Mouse (Mus musculus) cerebellum, adult 11 months (tissue): Measurements from ENCODE around the gene Slc12a9.

Experiments
- DNase-seq: peaks from one replicate; pipeline ENCODE4 v3.0.0; 2022

The Slc12a9 gene

DNA sequence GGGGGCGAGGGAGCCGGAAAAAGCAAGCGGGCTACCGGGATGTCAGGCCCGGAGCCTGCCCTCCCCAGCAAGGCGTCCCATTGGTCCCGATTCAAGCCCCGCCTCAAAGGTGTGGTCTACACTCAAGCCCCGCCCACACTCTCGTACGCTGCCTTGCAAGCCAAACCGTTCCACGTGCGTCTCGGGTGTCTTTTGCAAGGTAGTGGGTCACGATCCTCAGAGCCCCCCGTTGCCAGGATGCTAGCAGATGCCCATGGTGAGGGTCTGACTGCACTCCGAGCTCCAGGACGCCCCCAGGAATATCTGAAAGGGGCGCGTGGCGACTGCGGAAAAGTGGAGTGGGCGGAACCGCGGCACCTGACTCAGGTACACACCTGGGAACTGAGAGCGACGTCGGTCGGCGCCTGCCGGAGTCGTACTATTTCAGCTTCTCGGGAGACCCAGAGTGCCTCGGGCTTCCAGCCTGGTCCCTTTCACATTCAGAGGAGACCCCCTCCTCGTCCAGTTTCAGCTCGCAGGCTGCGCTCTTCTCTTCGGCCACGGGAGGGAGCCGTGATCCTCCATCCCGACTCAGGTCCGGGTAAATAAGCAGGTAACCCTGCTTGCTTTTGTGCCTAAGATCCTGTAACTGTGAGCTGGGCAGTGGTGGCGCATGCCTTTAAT is at the start of gene Slc12a9:
TSS of gene Slc12a9 (minus strand) at position 86 of the 663 bp plus-strand sequence.
- DNase-seq = peak; percentile 93

DNA sequence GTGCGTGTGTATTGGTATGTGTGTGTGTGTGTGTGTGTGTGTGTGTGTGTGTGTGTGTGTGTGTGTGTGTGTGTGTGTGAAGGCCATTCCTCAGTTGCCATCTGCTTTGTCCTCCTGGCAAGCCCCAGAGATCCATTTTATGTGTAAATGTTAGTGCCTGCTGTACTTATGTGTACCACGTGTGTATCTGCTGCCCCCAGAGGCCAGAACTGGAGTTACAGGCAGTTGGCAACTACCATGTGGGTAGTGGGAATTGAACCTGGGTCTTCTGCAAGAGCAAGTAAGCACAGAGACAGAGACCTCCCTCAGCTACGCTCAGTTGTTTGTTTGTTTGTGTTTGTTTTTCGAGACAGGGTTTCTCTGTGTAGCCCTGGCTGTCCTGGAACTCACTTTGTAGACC is 47.8 kb upstream of the Slc12a9 start:
- peak; percentile 21 for DNase-seq

DNA sequence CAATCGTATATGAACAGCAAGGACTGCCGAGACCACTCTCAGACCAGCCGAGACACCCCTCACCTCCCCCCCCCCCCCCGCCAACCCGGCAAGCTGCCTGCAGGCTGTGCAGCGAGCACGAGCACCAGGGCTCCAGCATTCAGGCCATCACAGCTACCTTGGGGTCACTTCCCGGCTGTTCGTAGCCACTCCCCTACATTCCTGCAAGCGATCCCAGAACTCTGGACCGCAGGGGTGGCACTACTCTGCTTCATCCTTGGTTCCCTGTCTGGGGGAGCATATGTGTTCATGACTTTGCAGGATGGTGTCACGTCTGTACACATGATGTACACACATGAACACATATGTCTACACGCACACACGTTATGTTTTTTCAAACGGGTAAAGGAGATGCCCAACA is 44.2 kb upstream of the Slc12a9 start:
- no peak for DNase-seq

DNA sequence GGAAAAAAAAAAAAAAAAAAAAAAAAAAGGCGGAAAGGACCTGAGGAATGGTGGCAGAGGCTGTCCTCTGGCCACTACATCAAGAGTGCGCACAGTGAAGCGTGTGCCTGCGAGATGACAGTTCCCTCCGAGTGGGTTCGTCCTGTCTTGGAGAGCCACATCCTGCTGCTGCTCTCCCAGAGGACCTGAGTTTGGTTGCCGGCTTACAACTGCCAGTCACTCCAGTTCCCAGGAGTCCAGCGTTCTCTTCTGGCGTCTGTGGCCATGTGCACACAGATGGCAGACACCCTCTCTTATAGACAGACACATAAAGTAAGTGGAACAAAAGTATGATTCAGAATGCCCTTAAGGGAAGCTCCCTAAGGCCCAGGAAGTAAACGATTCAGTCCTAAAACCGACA is 43.8 kb upstream of the Slc12a9 start:
- no peak for DNase-seq

DNA sequence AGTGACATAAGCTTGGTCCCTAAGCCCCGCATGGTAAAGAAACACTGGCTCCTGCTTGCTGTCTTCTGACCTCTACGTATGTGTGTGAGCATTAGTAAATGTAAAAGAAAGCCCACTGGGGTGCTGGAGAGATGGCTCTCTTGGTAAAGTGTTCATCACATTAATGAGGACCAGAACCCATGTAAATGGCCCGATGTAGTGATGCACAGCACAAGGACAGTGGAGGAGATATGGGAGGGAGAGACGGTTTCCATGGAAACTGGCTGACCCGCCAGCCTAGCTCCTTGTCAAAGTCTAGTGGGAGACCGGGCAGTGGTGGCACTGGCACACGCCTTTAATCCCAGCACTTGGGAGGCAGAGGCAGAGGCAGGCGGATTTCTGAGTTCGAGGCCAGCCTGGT is 43.3 kb upstream of the Slc12a9 start:
- DNase-seq = no peak

DNA sequence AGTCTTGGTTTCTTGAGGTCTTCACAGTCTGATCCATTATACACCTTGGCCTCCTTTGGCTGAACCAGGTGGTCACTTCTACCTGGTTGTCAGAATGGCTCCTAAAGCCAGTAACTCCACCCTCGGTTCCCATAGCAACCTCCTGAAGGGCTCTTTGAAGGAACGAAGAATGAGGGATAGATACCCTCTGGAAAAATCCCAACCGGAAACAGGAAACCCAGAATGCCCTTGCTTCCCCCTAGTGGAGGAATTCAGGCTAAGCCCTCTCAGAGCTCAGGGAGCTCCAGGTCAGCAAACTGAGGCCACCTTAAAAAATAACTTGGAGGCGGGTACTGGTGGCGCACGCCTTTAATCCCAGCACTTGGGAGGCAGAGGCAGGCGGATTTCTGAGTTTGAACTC is 42.8 kb upstream of the Slc12a9 start:
- DNase-seq = no peak

DNA sequence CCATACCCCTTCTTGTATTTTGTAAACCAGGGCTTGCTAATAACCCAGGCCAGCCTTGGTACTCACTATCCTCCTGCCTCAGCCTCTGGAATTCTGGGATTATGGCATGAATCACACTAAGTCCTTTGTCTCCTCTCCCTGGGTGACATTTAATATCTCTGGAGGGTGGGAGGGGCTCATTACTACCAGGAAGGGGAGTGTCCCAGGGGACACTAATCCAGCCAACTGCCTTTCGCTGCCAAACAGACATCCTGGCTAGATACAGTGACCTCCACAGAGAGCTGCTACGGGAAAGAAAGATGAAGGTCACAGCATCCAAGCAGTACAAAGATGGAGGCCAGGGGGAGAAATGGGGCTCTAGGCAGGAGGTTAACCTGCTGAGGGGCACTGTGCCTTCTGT is 42.2 kb upstream of the Slc12a9 start:
- DNase-seq = no peak

DNA sequence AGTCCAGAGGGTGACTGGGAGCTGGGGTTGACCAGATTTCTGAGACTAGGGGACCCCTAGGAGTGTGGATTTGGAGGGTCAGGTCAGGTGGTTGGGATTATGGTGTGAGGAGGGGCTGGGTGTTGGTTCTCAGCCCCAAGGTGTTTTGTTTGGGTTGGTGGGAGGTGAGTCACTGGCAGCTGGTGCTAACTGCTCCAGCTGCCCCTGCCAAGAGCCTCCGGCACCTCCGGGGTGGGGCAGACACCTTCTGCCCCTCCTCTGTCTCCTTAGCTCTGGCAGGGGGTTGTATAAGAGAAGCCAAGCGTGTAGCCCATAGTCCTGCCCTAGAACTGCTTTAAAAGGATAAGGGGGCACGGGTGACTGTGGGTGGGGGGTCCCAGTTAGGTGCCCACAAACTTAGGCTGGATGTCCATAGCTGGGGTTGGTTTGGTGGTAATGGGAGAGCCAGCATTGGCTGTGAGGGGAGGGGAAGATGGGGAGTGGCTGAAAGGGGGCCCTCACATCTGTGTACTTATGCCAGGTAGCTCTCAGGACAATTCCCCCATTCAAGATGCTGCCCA is 41.2 kb upstream of the Slc12a9 start:
- no peak for DNase-seq

DNA sequence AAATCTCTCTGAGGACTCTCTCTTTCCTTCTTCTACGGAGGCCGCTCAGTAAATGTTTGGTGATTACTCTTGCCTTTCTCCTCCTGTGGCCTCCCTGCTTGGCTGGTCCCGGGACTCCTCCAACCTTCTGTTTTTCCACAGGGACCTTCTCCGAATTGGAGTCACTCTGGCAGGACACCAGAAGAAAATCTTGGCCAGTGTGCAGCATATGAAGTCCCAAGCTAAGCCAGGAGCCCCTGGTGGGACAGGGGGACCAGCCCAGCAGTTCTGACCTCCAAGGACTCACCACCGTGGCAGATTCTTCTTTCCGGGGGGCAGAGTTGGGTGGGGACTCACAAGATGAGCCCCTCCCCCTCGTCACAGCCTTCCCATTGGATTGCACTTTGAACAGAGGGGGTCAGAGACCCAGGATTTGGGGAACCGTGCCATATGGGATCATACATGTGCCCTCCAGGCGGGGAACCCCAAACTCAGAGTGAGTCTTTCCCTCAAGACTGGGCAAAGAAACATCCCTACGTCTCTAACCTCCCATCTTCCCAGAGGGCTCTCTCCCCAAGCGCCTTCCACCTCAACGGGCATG is 40.1 kb upstream of the Slc12a9 start:
- DNase-seq = no peak

DNA sequence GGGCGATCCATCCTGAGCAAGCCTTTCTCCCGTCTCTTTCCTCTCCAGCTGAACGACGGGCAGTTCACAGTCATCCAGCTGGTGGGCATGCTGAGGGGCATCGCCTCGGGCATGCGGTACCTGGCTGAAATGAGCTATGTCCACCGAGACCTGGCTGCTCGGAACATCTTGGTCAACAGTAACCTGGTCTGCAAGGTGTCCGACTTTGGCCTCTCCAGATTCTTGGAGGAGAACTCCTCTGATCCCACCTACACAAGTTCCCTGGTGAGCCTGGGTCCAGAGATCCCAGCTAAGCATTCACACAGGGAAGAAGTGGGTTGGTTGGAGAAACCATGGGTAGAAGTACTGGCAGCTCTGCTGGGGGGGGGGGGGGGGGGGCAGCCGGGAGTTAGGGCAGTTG is 36.3 kb upstream of the Slc12a9 start:
- DNase-seq = no peak

DNA sequence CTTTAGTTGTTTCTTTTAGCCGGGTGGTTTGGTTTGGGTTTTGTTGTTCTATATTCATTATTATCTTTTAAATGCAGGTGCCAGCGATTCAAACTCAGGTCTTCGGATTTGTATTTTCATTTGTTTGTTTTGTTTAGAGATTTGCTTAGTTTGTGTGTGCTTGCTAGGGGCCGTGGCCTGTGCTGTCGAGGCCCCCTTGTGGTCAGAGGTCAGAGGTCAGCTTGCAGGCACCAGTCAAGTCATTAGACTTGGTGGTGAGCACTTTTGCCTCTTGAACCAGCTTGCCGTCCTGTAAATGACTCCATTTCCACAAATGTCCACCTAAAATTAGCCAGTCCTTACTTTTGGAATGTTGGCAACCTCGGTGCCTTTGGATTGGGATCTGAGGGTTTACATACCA is 25.0 kb upstream of the Slc12a9 start:
- DNase-seq = no peak

DNA sequence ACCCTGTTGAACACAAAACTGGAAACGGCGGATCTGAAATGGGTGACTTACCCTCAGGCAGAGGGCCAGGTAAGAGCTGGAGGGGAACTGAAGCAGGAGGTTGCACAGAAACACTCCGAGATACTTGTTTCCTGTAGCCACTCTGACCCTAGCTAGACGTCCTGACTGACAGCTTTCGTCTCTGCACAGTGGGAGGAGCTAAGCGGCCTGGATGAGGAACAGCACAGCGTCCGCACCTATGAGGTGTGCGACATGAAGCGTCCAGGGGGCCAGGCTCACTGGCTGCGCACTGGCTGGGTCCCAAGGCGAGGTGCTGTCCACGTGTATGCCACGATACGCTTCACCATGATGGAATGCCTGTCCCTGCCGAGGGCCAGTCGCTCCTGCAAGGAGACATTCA is 20.7 kb upstream of the Slc12a9 start:
- DNase-seq = no peak

DNA sequence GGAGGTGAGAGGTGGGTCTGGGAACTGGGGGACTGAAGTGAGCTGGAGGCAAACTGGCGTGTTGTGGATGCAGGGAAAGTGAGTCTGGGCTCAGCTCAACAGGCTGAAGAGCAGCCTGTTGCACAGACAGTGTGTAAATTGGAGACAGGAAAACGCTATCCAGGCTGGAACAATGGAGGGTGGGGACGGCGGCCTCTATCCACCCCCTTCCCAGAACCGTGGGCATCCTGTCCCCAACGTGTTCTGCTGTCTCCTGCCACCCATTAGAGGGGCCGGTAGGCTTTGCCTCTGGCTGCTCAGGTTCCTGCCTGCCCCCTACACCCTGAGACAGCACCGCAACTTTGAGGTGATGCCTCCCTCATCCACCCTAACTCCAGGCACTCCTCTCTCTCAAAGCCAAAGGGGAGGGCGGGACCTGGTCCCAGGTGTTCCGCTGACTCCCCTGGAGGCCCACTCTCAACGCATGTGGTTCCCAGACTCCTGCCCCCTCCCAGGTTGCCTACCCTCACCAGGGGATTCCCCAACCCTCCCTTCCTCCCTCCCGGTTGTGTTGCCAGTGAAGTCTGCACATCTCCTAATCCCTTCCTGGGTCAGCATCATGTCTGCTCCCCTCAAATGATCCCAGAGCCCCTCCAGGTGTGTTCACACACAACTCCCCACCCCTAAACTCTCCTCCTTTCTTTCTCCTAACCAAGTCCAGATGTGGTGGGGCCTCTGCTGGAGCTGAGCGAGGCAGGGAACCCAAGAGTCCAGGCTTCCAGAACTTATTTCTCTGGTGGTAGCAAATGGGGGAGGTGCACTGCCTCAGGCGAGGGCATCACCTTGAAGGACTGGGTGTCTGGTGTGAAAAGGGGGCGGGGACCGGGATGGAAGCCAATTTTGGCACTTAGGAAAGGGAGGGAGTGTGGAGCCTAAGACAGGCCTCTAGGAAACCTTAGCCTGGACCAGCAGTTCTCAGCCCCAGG is 18.9 kb upstream of the Slc12a9 start:
- DNase-seq = no peak

DNA sequence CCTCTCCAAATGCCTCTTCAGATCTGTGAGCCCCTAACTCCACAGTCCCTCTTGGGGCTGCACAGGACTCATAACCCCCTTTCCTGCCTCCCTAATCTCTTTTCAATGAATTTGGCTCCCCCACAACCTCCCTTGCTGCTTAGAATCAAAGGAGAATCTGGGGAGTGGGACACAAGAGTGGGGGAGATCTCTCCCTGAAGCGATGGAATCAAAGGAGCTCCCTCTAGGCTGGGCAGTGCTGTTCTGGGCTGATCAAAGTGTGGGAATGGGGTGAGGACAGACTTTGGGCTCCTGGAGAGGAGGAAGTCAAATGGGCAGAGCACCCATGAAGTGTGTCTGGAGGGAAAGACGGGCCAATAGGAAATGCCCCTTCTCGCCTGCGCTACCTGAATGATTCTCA is 18.0 kb upstream of the Slc12a9 start:
- DNase-seq = no peak

DNA sequence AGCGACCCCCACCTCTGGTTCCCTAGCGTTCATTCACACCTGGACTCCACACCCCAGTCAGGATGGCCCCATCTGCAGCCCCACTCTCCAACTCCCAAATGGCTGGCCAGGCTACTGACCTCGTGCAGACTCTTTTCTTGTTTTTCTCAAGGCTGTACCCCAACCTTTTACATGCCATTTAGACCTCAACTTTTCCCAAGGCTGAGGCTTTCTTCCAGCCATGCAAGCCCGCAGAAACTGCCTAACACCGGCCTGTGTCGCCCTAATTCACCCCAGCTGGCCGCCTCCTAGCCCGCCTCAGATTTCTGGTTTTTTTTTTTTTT is 17.6 kb upstream of the Slc12a9 start:
- DNase-seq = no peak

DNA sequence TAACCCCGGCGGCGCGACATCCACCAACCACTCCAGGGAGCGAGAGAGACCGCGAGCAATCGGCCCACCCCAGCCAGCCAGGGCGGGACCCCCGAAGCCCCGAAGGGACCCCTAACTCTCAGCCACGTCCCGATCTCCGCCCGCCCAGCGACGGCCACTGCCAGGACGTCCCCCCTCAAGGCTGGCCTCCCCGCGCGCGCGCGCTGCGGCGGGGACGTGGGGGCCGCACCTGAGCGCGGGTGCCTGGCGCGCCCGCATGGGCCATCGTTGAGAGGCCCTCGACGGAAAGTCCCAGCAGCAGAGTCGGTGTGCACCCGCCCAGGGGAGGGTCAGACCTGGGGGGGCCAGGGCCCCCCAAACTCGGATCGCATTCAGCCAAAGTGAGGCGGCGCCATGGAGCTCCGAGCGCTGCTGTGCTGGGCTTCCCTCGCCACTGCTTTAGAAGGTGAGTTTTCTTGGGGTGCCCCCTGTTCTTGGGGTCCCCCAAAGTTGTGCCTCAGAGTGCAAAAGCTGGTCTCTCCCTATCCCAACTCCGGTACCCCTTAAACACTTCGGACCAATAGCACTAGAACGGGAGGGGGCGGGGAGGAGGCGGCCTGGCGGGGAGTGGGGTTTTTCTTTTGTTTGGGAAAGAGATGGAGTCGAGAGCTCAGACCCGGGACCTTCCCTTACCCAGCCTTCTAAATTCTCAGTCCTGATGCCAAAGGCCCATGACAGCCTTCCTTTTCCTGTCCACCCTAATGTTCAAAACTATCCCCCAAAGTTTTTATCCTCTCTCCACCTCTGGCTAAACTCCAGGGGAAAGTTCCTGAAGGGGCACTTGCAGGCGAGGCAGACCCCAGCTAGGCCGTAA is 17.0 kb upstream of the Slc12a9 start:
- DNase-seq = no peak

DNA sequence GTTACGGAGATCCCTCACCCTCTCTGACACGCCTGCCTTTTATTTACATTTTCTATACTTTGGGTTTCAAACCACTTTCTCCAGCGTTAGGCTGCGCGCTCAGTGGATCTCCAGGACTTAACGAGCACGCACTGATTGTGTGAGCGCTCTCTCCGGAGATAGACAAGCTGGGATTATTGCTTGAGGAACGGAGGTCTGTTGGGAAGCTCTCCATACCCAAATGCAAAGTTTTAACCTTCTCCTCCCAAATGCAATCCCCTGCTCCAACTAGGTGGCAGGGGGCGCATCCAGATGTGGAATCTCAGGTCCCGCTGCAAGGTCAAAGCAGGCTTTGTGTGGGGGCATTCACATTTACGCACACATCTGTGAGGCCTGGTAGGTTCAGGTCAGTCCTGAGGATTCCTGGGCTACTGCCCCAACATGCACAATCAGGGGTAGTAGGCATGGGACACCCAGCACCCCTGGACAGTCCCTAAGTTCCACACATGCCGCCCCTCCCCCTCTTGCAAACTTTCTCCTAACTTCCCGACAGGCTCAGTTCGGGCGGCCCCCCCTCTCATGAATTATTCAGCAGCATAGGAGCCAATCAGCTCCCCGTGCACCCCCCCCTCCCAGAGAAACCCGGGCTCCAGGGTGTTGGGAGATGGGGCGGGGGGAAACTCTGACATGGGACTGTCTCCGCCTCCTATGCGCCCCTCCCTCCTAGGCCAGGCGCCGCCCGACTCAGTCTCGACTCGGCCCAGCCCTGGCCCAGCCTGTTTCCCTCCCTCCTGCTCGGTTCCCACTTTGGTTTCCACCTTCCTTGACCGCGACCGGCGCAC is 16.2 kb upstream of the Slc12a9 start, which contains the start of gene Ephb4:
TSS of gene Ephb4 (plus strand) at position 726 of the 821 bp plus-strand sequence.
- DNase-seq = no peak

DNA sequence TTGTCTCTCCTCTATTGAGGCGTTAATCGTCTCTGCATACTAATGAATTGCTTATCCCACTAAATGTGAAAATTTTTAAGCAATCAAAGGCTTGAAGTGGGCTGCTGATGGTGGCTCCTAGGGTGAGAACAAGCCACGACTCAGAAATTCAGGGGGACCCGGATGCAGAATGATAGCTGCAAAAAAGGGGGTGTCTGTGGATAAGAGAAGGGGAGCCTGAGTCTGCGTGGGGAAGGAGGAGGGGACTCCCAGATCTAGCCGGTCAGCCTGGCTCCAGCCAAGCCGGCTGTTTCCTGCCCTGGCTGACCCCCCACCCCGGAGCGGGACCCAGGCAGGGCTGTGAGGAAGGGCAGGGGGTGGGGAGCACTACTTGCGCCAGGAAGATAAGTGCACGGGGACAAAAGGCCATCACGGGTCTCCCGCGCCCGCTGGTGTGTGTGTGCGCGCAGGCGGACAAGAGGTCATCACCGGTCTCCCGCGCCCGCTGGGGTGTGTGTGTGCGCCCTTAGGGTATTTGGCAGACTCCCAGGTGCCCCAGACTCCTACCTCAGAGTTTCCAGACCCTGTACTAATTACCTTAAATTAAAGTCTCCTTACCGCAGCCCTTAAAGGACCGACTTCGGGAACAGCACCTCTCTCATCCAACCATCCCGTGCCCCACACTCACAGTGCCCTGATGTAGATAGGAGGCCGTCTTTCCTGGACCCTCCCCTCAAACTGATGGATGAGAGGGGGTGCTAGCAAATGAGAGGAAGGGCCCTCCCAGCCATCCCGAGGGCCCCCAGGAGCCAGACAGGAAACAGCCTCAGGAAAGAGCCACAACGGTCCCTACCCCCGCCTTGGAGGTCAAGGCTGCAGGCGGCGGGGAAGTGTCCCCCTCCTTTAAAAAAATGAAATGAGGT is 15.3 kb upstream of the Slc12a9 start:
- DNase-seq = no peak

DNA sequence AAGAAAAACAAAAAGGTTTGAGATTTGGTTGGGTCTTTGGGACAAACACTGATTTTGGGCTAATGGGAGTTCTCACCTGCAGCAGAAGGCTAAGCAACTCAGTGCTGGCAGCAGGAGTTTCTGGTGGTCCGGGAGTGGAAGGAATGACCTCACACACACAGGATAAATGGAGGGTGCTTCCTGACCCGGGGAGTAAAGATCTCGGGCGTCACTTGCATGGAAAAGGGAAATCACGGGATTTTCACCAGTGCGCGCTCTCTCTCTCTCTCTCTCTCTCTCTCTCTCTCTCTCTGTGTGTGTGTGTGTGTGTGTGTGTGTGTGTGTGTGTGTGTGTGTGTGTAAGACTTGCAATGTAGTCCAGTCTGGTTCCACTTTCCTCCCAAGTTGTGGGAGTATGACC is 14.5 kb upstream of the Slc12a9 start:
- no peak for DNase-seq

DNA sequence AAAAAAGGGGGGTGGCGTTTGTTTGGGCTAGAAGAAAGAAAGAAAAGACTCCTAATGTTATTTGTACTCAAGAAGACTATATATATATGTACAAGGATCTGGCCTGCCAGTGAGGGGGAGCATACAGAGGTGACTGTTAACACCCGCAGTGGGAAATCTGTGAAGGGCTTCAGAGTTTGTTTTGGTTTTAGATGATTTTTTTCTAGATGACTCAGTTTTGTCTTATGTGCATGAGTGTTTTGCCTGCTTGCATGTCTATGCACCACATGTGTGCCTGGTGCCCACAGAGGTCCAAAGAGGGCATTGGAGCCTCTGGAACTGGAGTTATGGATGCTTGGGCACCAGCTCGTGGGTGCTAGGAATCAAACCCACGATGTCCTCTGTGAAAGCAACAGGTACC is 13.6 kb upstream of the Slc12a9 start:
- no peak for DNase-seq

DNA sequence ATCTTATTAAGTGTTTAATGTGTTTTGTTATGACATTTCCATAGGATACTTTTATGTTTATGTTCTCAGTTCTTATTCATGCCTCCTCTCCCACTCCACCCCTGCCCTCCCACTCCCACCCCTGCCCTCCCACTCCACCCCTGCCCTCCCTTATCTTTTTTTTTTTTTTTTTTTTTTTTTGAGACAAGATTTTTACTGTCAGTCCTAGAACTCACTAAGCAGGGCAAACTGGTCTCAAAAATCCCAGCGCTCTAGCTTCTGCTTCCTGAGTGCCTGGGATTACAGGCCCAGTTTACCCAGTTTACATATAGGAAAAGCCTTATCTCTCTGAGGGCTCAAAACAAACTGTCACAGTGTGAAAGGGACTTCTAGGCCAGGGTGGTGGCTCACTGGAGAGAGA is 13.0 kb upstream of the Slc12a9 start:
- no peak for DNase-seq
